Mouse (Mus musculus) urinary bladder, adult 18-20 months (tissue): ENCODE results near the gene Fam214a.

ENCODE experiments used
- DNase-seq, 2 experiments: peaks; one replicate each; pipeline ENCODE4 v3.0.0; 2022; ENCODE audit warnings: low spot score in 2 of 2, mixed read lengths in 2 of 2

Gene Fam214a

GRCm38 (mm10) chr9:74952106-74952505, 578 bp upstream of the Fam214a start:
- peak in 1 of 2 experiments; percentile 11 for DNase-seq

DNA sequence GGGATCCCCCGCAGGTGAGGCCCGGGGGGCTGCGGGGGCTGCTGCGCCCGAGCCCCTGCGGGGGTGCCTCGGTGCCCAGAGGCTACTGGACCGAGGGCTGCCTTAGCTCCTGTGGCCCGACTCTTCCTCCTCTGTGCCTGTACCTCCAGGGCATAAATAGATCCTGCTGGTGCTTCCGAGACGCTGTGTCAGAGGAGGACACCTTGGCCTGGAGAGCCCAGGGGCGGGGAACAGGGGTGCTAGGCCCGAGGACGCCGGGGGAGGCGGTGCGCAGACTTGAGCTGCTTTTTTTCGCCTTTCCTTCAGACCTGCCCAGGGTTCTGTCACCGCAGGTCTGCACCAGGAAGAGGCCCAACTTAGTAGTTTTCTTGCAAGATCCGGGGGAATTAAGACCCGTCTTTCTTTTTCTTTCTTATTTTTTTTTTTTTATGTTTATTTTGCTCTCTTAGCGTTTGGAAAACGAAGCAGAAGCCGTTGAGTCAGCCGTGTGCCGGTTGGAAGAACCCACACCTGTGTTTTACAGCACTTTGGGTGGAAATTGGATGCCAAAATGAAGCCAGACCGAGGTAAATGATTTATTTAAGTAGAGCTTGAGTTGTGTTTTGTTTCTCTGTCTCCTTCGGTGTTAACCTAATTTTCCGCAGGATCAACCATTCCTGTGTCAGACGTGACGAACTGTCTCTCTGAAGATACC, 728 bp downstream of the Fam214a start:
- DNase-seq: peak; percentile 64 to 70

- DNase-seq: no peak
Measured at GRCm38 (mm10) chr9:74953959-74954279, 1.2 kb downstream of the Fam214a start.

GRCm38 (mm10) chr9:74954387-74954786, 1.7 kb downstream of the Fam214a start:
- DNase-seq: no peak

- no peak for DNase-seq
Measured at GRCm38 (mm10) chr9:74960630-74961029, 7.9 kb downstream of the Fam214a start.

DNA sequence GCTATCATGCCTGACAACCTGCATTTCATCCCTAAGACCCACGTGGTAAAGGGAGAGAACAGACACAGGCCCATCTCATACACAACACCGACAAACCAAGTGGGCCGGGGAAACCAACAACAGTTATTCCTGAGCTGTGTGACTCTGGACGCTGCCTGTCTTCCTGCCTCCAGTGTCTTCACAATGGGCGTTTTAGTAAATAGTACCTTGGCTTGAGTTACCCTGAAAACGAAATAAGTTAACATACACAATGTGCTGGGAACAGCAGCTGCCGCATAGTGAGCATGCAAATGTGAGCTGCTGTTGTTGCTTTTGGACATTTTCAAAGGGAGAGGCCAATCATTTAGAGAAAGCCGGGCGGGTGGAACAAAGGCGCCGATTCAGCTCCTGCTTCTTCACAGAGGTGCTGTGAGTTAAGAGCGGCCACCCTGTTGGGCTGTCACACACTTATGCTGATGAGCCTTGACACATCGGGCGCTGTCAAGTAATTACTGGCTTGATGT, 8.4 kb downstream of the Fam214a start:
- DNase-seq: no peak

DNA sequence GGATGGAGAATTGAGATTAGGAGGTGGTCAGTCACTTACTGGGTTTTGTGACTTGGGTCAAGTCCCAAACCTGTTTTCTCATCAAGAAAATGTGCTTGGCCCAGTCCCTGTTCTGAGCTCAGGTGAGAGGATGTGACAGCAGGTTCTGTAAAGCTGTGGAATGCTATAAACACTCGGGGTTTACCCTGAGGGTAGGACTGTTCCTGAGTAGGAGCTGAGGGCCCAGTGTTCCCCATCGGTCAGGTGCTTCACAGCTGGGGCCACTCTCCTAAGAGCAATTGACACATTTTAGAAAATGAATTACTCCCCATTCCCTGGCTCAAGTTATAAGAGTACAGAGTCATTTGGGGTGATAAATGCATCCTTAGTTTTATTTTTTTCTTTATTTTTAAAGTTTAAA, 11.3 kb downstream of the Fam214a start:
- no peak for DNase-seq

DNA sequence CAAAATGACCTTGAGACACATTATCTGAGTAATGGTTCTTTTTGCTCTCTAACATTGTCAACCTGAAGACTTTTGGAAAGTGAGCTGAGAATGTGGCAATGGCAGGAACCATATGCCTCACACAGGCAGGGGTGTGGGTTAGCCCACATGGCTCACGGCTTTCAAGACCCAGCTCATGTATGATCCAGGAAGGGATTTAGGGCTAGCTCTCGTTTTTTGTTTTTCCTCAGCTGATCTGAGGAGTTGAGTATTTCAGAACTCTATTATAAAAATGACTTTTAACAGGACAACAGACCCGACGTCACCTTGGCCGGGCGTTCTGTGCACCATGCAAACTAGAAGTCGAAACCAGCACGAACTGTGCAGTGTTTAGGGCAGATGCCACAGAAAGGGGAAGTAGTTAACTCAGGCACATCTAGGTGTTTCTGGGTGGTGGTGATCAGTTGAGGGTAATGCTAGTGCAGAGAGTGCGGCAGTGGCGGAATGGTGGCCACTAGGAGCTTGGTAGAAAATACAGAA, 12.2 kb downstream of the Fam214a start:
- DNase-seq: no peak

DNA sequence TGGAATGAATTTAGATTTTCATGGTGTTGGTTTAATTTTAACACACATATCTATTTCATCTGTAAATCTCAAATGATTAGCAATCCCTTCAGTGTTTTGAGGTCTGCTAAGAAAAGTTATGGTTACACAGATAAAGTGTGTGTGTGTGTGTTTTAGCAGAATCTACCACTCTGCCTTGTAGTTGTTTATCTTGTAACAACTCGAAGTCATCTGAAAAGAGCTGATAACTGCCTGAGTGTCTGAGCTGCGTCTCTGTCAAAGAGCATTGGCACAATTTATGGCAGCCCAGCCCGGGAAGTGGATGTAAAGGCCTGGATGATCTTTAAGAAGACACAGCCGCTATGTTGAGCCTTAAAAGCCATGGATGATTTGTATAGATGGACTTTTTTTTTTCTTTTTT, 13.5 kb downstream of the Fam214a start:
- no peak for DNase-seq

GRCm38 (mm10) chr9:74968647-74969428, 16.2 kb downstream of the Fam214a start:
- no peak for DNase-seq

DNA sequence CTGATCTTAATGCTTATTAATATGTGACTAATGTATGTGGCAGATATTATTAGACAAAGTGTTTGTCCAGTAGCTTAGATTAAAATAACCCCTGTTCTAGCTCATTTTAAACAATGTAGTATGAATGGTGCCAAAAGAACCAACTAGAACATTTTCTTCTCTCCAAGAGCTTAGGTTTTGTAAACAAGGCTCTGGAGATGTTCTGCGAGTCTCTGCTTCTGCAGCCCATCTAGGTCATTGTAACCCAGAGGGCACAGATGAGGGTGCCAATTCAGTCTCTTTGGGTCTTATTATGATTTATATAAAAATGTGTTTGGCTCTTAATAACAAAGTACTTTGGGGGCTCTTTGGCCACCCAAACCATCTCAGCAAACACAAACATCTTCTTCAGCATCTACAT, 17.9 kb downstream of the Fam214a start:
- DNase-seq: no peak

DNA sequence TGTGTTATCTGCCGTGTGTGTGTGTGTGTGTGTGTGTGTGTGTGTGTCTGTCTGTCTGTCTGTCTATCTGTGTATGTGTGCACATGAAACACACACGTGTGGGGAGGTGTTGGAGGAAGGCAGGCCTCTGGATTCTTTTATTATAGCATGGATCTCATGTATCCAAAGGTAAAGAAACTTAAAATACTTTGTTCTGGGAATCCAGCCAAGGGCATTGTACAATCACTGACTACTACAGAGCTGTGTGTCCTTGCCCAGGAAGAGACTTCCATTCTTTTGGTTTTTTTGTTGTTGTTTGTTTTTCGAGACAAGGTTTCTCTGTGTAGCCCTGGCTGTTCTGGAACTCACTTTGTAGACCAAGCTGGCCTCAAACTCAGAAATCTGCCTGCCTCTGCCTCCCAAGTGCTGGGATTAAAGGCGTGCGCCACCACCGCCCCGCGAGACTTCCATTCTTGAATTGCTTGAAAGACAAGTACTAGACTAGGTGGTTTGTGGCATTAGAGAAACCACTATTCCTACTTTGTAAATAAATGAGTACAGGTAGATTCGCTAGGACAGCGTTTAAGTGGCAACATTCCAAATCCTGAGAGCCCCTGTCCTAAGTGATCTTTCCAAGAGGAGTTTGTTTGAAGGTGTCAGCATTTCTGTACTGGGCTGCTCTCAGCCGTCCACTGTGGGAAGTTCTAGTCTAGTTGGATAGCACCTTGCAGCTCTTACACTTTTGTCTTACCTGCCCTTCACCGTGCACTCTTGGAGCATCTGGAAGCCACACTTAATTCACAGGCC, 18.7 kb downstream of the Fam214a start:
- no peak for DNase-seq

GRCm38 (mm10) chr9:74972736-74973135, 20.1 kb downstream of the Fam214a start:
- DNase-seq: no peak

DNA sequence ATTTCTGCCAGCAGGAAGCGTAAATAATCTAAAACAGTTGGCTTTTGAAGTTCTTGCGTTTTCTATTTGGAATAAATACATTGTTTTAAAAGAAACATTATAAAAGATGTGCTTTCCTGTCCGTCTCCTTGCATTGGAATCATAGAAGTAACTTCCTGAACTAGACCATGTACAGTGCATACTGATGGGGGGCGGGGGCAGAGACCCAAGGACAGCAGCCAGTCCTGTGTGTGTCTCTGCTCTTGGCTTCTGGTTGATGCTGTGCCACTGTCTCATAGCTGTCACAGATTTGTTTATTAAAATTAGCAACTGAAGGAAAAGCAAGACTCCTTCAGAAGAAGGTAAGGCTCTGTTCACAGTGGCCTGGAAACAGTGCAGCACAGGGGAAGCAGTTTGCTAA, 20.5 kb downstream of the Fam214a start:
- DNase-seq: no peak

DNA sequence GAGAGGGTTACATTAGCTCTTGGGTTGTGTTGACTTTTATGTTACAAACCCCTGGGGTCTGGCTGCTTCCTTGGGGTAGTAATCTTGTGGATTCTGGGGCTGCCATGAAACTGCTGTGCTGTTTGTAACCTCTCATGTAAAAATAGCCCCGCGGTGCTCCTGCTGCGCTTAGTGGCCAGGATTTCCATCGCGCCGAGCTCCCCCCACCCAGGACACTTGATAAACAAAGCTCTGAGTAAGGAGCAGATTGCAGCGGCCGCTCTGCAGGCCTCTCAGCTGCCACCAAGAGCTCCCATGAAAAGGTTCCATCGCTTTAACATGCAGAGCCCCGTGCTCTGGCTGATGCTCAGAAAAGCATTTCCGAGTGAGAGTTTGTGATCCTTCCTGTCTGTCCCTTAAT, 22.1 kb downstream of the Fam214a start:
- peak in 1 of 2 experiments; percentile 26 for DNase-seq

GRCm38 (mm10) chr9:74975416-74975815, 22.7 kb downstream of the Fam214a start:
- DNase-seq: no peak

DNA sequence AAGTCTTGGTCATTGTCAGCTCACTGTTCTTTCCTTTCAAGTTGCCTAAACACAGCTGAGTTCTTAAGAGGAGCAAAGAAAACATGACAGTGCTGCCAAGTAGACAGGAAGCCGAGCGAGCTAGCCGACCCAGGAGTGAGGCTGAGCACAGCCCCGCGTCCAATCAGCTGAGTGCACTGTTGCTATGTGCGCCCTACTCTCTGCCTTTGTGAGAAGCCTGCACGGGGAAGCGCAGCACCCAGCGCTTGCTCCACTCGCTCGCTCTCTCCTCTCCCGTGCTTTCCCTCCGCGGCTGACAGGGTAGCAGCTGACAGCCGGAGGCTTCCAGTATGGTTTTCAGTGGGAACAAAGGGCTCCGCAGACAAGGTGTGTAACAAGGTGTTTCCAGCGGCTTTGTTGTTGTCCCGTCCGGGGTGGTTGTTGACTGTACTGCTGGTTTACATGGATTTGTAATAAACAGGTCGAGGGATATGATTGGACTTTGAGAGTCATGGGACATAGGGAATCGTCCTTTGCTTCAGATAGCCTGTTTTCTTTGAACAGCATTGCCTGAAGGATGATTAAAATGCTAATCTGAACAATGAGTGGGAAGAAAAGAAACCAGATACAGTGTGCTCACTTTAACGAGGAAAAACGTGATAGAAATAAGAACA, 23.4 kb downstream of the Fam214a start:
- peak; percentile 69 to 85 for DNase-seq

DNA sequence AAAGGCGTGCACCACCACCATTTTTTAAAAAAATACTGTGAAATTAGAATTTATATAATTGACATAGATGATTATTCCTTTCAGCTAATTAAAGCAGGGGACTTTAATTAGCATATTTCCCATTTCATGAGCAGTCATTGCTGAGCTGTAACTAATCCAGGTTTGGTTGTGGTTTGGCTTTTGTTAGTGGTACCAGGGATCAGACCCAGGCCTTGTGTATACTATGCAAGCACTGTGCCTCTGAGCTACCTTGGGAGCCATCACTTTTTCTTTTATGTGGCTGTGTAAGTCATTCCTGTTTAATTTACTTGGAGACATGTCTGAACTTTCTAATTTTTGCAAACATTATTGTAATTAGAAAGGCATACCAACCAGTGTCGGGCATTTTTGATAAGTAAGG, 24.6 kb downstream of the Fam214a start:
- no peak for DNase-seq

DNA sequence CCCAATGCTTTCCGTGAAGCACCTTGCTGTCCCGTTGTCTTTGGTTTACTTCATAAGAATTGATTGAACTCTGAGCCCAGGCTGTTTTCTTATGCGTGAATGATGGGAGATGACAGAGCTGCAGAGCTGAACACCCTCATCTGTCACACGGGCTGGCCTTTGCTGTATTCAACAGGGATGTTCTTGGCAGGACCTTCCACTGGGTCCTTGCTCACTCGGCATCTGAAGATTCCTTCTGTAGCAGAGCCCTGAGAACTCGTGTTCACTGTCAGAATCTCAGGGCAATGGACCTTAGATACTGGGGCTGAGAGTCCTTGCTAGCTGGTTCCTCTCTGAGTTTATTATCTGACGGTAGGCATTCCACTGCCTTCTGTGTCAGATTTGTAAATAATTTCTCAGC, 25.3 kb downstream of the Fam214a start:
- DNase-seq: no peak

DNA sequence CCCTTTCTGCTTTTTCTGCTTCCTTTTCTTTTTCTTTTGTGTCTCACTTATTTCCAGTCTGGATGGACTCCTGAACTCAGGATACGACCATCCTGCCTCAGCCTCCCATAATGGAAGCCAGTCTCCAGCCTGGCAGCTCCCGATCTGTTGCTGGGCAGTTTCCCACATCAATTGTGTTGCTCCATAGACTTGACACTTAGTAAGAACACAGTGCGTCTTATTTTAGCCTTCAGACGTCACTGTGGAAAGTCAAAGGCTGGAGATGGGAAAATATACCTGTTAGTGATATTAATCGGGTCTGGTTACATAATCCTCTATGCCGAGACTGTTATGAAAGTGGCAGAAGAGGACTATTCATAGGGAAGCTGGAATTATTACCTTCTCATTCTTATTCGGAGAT, 26.2 kb downstream of the Fam214a start:
- no peak for DNase-seq

DNA sequence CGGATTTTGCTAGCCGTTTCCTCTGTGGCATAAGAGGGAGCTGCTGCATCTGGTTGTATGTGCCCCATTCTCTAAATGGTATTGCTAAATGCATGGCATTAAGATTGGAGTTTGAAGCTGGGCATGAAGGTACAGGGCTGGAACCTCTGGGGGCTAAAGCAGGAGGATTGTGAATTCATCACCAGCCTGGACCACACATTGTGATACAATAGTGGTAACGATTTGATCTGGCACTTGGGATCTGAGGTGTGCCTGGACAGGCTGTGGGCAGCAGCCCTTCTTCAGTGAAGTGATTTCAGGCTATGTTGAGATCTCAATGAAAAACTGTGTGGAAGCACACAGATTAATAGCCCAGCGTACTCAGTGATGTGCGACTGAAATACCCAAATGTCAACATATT, 26.7 kb downstream of the Fam214a start:
- DNase-seq: no peak

GRCm38 (mm10) chr9:74979866-74980265, 27.2 kb downstream of the Fam214a start:
- no peak for DNase-seq
